Mouse (Mus musculus): Measurements from ENCODE around the gene Macrod1. TPM values are rescaled to one million over a fixed set of nuclear protein-coding genes. Genes with fewer than 3 reads are reported as not detected.
"Not testable (repeated sequence)": the region's sequence is repeated elsewhere in the genome, so short reads cannot be mapped to it uniquely, and the experiment has no call there.

Macrod1 gene
- total RNA-seq, 1 experiment from 2014 or later = 11.2 TPM

- no peak for ATAC-seq (replicated peaks in 1 of 2; ENCODE audit: insufficient read depth in 1 of 2, low FRiP score in 2 of 2, low TSS enrichment in 1 of 2, low read depth in 1 of 2, poor library complexity in 2 of 2, severe bottlenecking in 2 of 2)
These were observed 12.3 kb upstream of the Macrod1 start for GRCm38 (mm10) chr19:7044279-7044678.

GRCm38 (mm10) chr19:7044706-7045105 is 11.9 kb upstream of the Macrod1 start:
- ATAC-seq (replicated peaks in 1 of 2; ENCODE audit: insufficient read depth in 1 of 2, low FRiP score in 2 of 2, low TSS enrichment in 1 of 2, low read depth in 1 of 2, poor library complexity in 2 of 2, severe bottlenecking in 2 of 2) = no peak

- not testable (repeated sequence) for ATAC-seq (replicated peaks in 1 of 2; ENCODE audit: insufficient read depth in 1 of 2, low FRiP score in 2 of 2, low TSS enrichment in 1 of 2, low read depth in 1 of 2, poor library complexity in 2 of 2, severe bottlenecking in 2 of 2)
These were observed 3.2 kb upstream of the Macrod1 start for GRCm38 (mm10) chr19:7053382-7053781.

GRCm38 (mm10) chr19:7054772-7055171 is 1.8 kb upstream of the Macrod1 start:
- no peak for ATAC-seq (replicated peaks in 1 of 2; ENCODE audit: insufficient read depth in 1 of 2, low FRiP score in 2 of 2, low TSS enrichment in 1 of 2, low read depth in 1 of 2, poor library complexity in 2 of 2, severe bottlenecking in 2 of 2)

- no peak for ATAC-seq (replicated peaks in 1 of 2; ENCODE audit: insufficient read depth in 1 of 2, low FRiP score in 2 of 2, low TSS enrichment in 1 of 2, low read depth in 1 of 2, poor library complexity in 2 of 2, severe bottlenecking in 2 of 2)
These were observed 1.4 kb upstream of the Macrod1 start for GRCm38 (mm10) chr19:7055173-7055572.

- ATAC-seq (replicated peaks in 1 of 2; ENCODE audit: insufficient read depth in 1 of 2, low FRiP score in 2 of 2, low TSS enrichment in 1 of 2, low read depth in 1 of 2, poor library complexity in 2 of 2, severe bottlenecking in 2 of 2) = peak in 1 of 2 experiments; percentile 14; a peak in 1 of 4 replicates
These were observed 614 bp downstream of the Macrod1 start for GRCm38 (mm10) chr19:7057126-7057721.

- ATAC-seq (replicated peaks in 1 of 2; ENCODE audit: insufficient read depth in 1 of 2, low FRiP score in 2 of 2, low TSS enrichment in 1 of 2, low read depth in 1 of 2, poor library complexity in 2 of 2, severe bottlenecking in 2 of 2) = peak; percentile 95
These were observed 1.2 kb downstream of the Macrod1 start for GRCm38 (mm10) chr19:7057722-7058207.

GRCm38 (mm10) chr19:7058541-7058940 is 1.9 kb downstream of the Macrod1 start:
- ATAC-seq (replicated peaks in 1 of 2; ENCODE audit: insufficient read depth in 1 of 2, low FRiP score in 2 of 2, low TSS enrichment in 1 of 2, low read depth in 1 of 2, poor library complexity in 2 of 2, severe bottlenecking in 2 of 2) = no peak

GRCm38 (mm10) chr19:7062110-7062509 is 5.5 kb downstream of the Macrod1 start:
- no peak for ATAC-seq (replicated peaks in 1 of 2; ENCODE audit: insufficient read depth in 1 of 2, low FRiP score in 2 of 2, low TSS enrichment in 1 of 2, low read depth in 1 of 2, poor library complexity in 2 of 2, severe bottlenecking in 2 of 2)

- ATAC-seq (replicated peaks in 1 of 2; ENCODE audit: insufficient read depth in 1 of 2, low FRiP score in 2 of 2, low TSS enrichment in 1 of 2, low read depth in 1 of 2, poor library complexity in 2 of 2, severe bottlenecking in 2 of 2) = no peak
These were observed 6.3 kb downstream of the Macrod1 start for GRCm38 (mm10) chr19:7062916-7063315.

- ATAC-seq (replicated peaks in 1 of 2; ENCODE audit: insufficient read depth in 1 of 2, low FRiP score in 2 of 2, low TSS enrichment in 1 of 2, low read depth in 1 of 2, poor library complexity in 2 of 2, severe bottlenecking in 2 of 2) = peak; percentile 65 to 78
These were observed 8.0 kb downstream of the Macrod1 start for GRCm38 (mm10) chr19:7064571-7064970.

GRCm38 (mm10) chr19:7066034-7066827 is 9.6 kb downstream of the Macrod1 start:
- ATAC-seq (replicated peaks in 1 of 2; ENCODE audit: insufficient read depth in 1 of 2, low FRiP score in 2 of 2, low TSS enrichment in 1 of 2, low read depth in 1 of 2, poor library complexity in 2 of 2, severe bottlenecking in 2 of 2) = peak; percentile 29 to 44; a peak in 3 of 4 replicates

- ATAC-seq (replicated peaks in 1 of 2; ENCODE audit: insufficient read depth in 1 of 2, low FRiP score in 2 of 2, low TSS enrichment in 1 of 2, low read depth in 1 of 2, poor library complexity in 2 of 2, severe bottlenecking in 2 of 2) = peak; percentile 3 to 15; a peak in 1 of 4 replicates
These were observed 10.3 kb downstream of the Macrod1 start for GRCm38 (mm10) chr19:7066828-7067342.

GRCm38 (mm10) chr19:7067344-7068050 is 10.9 kb downstream of the Macrod1 start:
- ATAC-seq (replicated peaks in 1 of 2; ENCODE audit: insufficient read depth in 1 of 2, low FRiP score in 2 of 2, low TSS enrichment in 1 of 2, low read depth in 1 of 2, poor library complexity in 2 of 2, severe bottlenecking in 2 of 2) = no peak

- ATAC-seq (replicated peaks in 1 of 2; ENCODE audit: insufficient read depth in 1 of 2, low FRiP score in 2 of 2, low TSS enrichment in 1 of 2, low read depth in 1 of 2, poor library complexity in 2 of 2, severe bottlenecking in 2 of 2) = peak; percentile 27 to 36; a peak in 2 of 4 replicates
These were observed 11.5 kb downstream of the Macrod1 start for GRCm38 (mm10) chr19:7068136-7068535.

GRCm38 (mm10) chr19:7068661-7069531 is 12.3 kb downstream of the Macrod1 start:
- ATAC-seq (replicated peaks in 1 of 2; ENCODE audit: insufficient read depth in 1 of 2, low FRiP score in 2 of 2, low TSS enrichment in 1 of 2, low read depth in 1 of 2, poor library complexity in 2 of 2, severe bottlenecking in 2 of 2) = no peak

All from hematopoietic stem cell, adult 5-6 weeks (primary cell).